Mouse (Mus musculus): Measurements from ENCODE around the gene Ptpre.
"Not testable (repeated sequence)": the region's sequence is repeated elsewhere in the genome, so short reads cannot be mapped to it uniquely, and the experiment has no call there.

Gene Ptpre

DNA sequence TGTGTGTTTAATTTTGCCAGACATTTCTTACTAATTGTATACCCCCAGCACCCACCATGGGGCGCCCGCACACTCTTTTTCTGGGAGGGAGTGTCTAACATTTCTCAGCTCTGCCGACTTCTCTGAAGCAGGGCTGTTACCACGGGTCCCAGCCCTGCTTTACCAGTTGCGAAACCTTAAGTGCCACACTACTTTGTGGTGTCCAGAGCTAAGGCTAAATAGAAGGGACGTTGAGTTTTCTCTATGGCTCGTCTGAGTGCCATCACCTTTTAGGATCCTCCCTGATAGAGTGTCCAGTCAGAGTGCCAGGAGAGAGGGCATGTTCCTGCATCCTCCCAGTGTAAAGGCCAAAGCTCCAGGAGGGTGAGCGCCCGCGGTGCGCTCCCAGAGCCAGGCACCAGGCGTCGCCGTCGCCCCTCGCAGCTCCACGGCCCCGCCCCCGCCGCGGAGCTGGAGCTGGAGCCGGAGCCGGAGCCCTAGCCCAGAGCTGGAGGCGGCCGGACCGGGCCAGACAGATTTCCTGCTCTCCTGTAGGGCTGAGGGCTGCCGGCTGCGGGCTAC is at the start of gene Ptpre:
Gene Ptpre, plus strand, starts transcription at position 141 of the 561 bp plus-strand sequence.
- DNase-seq (ENCODE audit: low spot score) = peak; percentile 94

GRCm38 (mm10) chr7:135488214-135488810 is 49.0 kb upstream of the Ptpre start:
- DNase-seq (ENCODE audit: low spot score) = peak; percentile 59

DNA sequence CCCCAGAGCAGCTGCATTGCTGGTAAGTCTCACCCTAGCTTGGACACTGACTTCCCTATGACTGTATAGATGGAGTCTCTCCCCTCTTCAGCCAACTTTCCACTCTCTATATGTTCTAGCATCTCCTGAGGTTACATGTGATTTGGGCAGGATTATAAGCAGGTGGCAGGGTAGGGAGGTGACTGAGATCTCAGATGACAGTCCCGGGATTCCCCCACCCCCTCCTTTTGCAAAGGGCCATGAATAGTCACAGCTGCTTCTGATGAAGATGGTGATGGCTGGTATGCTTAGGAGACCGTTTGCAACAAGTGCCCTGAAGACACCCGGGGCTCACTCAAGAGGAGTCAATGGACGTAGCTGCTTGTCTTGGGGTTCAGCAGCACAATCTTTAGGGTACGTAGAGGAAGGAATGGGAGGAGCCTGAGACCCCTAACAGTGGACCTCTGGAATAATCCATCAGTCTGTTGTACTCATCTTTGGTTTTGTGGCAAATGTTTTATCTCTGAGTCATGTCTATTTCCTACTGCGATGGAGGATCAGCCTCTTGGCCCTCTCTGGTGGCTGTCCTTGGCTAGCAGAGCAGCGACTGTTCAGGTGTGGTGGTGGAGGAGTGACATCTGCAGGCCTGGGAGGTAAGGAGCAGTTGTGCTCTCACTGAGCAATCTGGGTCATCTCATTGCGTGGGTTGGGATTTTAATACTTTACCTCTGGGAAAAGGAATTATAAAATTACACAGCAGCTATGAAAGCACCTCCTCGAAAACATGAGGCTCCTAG is 47.4 kb upstream of the Ptpre start:
- DNase-seq (ENCODE audit: low spot score) = no peak

GRCm38 (mm10) chr7:135490500-135490886 is 46.8 kb upstream of the Ptpre start:
- DNase-seq (ENCODE audit: low spot score) = no peak

- peak; percentile 41 for DNase-seq (ENCODE audit: low spot score)
Observed at GRCm38 (mm10) chr7:135495303-135495702, 42.0 kb upstream of the Ptpre start.

DNA sequence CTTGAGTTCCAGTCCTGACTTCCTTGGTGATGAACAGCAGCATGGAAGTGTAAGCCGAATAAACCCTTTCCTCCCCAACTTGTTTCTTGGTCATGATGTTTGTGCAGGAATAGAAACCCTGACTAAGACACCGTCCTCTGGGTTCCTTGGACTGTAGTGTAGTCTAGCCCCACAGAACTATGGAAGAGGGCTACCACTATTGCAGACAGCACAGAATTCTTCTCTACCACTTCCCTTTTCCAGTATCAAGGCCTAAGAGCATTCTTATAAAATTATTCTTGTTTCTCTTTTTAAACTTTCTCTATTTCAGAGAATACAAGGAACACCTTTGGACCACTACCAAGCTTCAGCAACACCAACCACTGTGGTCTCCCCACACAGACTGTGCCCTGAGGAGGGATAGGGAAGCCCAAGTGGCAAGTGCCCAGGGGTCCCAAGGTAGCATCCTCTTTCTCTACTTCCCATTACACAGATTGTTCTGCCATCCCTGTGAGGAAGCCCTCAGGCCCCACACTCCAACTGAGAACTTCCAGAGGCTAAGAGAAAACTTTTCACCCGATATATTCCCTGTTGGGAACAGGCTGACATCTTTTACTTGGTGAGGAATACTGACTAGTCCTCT is 38.6 kb upstream of the Ptpre start:
- peak; percentile 23 for DNase-seq (ENCODE audit: low spot score)

DNA sequence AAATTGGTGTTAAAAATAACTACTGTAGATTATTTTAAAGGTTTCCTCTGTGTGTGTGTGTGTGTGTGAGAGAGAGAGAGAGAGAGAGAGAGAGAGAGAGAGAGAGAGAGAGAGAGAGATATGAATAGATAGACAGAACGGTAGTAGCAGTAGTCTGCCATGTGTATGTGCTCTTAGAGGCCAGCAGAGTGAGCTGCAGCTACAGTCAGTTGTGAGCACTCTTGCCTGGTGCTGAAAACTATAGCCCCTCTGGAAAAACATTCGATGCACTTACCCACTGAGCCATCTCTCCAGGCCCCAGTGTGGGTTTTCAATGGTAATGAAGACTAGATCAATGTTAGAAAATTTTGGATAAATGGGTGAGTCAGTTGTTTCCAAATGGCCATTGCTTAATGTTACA is 37.9 kb upstream of the Ptpre start:
- peak; percentile 23 for DNase-seq (ENCODE audit: low spot score)

- not testable (repeated sequence) for DNase-seq (ENCODE audit: low spot score)
Observed at GRCm38 (mm10) chr7:135506506-135506905, 30.8 kb upstream of the Ptpre start.

DNA sequence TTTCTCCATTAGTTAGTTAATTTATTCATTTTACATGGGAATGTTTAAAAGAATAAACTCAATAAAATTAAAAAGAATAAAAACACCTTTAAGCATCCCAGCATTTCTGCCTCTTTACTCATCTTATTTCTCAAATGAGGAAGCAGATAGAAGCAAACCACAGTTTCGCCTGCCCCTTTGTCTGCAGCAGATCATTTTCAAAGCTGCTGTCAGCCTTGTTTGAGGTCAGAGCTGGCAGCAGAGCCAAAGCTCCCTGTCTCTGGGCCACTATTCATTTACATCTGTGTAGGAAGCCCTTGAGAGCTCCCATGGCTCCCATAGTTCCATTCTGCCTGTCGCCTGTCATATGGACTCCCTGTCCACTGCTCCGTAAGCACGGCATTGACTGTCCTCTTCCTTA is 28.7 kb upstream of the Ptpre start:
- DNase-seq (ENCODE audit: low spot score) = no peak

DNA sequence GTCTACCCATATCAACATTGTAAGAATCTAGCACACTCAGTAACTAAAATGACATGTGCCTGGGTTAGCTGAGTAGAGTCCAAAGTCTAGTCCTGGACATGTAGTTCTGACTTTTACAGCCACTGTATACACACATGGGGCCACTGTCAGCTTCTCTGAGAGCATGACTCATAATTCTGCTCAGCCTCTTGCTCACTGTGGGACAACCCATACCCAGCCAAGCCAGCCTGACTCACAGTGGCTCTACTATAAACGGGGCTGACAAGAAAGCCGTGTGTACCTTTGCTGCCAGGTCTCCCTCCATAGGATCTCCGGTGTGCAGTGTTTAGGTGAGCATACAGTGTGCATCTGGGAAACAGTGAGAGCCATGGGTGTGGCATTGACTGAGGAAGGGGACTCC is 28.0 kb upstream of the Ptpre start:
- no peak for DNase-seq (ENCODE audit: low spot score)

DNA sequence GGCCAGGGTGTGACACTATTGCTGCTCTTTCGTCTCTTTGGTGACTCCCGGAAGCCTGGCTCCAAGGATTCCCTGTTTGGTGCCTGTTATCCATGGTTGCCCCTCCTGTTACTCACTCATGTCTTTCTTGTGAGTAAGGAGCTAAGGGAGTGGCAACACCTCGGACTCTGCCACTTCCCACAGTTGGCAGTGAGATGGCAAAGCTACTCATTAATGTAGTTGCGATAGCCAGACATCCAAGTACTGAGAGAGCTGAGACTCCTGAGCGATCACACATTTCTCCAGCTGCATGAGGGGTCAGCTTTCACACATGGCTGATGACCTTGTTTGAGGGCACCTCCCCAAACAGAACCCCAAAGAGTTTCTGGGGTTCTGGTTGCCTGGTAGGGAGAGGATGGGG is 26.9 kb upstream of the Ptpre start:
- DNase-seq (ENCODE audit: low spot score) = no peak

- DNase-seq (ENCODE audit: low spot score) = no peak
Observed at GRCm38 (mm10) chr7:135511723-135512122, 25.6 kb upstream of the Ptpre start.

DNA sequence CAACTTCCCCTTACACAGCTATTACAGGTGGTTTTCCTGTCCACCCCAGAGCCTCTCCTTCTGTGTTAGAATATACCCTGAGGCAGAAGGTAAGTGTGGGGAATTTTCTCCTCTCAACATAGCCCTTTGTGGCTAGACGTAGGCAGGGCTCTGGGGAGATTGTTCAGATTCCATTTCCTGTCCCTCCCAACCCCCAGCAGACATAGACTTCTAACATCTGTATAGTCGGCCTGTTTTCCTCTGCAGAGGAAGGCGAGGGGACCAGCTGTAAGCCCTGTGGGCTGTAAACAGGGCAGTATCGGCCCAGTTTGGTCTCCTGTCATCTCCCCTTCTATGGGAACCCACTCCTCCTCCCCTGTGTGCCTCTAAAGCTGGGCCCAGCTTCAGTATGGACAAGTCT is 20.1 kb upstream of the Ptpre start:
- DNase-seq (ENCODE audit: low spot score) = no peak

- DNase-seq (ENCODE audit: low spot score) = no peak
Observed at GRCm38 (mm10) chr7:135520241-135520640, 17.0 kb upstream of the Ptpre start.

DNA sequence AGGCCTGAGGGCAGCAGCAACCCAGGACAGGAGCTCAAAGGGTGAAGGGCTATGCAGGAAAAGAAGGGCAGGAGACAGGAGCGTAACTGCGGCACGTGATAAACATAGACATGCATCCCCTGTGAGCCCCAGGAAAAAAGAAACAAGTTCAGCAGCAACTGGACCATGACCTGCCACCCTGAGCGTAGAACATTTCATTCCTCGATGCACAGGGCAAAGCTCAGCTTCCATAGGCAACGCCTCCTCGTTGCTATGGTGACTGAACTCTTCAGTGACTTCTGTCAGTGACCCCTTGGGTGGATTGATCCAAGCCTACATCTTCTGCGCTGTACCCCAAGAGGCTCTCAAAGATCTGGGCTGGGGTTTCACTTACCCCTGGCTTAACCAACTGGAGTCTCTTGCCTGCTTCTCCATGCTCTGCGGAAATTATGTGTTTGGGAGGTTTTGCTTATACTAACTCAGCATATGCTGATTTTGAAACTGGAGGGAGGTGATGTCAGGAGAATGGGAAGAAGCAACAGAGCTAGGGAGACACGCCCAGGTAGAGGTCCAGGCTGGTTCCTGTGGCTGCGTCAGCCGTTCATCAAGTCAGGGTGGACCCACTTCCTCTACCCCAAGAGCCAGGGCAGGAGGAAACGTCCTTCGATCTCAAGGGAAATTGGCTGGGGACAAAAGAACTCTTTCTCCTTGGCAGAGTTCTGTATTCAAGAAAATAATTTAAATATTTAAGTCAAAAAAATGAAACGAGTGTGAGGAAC is 15.3 kb upstream of the Ptpre start:
- DNase-seq (ENCODE audit: low spot score) = no peak

DNA sequence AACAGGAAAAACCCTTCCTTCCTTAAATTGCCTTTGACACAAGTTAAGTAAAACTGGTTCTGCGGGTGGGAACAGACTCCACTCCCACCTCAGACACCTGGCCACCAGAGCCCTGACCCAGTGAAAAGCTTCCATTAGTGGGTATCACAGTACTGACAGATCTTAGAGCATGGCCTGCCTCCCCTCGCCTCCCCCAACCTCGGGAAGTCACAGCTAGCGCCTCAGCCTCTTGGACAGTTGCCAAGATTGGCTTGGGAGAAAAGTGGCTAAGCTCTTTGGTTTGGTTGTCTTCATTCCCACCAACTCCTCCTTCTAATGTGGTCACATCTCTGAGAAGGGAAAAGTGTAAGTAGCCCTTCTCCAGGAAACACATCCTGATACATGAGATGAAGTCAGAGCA is 13.3 kb upstream of the Ptpre start:
- DNase-seq (ENCODE audit: low spot score) = no peak

GRCm38 (mm10) chr7:135524424-135524967 is 12.8 kb upstream of the Ptpre start:
- DNase-seq (ENCODE audit: low spot score) = no peak

DNA sequence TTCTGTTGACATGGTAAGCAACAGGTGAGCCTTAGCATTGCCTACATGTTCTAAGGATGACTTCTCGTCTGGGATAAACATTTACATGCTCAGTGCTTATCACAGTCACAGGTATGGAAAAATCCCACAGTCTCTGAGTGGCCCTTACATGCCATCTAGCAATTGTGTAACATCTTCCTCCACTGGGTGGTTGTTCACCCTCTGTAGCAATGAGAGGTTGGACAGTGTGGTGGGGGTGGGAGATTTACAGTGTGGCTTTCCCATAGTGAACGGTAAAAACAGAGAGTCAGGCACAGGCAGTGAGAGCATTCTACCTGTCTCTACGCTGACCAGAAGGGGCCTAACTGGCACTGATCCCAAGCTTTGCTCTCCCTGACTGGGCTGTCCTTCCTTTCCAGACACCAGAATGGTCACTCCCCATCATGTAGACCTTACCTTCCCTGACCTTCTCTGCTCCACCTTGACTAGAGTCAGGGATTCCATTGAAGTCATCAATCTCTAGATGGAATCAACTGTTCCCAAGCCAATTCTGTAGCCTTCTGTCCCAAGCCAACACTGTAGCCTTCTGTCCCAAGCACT is 10.6 kb upstream of the Ptpre start:
- DNase-seq (ENCODE audit: low spot score) = no peak

DNA sequence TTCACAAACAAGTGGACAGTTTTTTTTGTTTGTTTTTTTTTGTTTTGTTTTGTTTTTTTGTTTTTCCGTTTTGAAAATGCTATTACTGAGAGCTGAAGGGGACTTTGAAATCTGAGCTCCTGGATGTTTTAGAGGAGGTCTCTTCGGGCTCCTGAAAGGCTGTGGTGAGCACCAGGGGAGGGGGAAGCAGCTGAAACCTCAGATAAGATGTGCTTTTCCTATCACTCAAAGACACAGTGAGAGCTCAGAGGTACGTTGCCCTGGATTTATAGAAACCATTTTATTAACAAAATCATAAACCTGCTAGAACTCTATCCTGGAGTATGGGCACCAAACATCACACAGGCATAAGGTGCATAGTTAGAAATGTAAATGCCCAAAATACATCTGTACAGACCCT is 10.1 kb upstream of the Ptpre start:
- DNase-seq (ENCODE audit: low spot score) = no peak

DNA sequence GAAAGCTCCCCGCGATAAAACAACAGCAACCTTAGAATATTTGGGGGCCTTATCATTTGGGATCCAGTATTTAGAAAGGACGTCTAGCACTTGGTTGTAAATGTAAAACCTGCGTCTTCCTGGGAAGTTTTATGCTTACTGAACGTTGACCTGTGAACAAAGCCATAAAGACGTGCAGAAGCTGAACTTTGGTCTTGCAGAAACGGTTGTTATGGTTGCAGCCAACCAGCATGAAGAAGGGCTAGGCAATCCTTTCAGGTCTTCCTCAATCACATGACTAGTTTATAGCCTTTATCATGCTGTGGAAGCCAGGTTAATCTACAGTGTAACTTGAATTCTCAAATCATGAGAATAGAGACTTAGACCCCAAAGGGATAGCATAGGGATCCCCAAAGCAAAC is 8.8 kb upstream of the Ptpre start, which contains the start of gene Clrn3:
Gene Clrn3, minus strand, starts transcription at position 140 of the 400 bp plus-strand sequence.
- DNase-seq (ENCODE audit: low spot score) = no peak

DNA sequence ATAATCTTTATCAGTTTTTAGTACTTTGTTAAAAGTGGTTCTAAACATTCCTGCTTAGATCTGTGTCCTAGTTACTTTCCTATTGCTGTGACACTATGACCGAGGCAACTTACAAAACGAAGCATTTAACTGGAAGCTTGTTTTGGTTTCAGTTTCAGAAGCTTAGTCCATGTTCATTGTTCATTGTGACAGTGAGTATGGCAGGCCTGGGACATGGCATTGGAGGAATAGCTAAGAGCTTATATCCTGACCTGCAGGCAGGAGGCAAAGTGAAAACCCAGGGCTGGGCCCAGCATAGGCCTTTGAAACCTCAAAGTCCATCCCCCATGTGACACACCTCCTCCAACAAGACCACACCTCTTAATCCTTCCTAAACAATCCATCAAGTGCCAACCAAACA is 8.2 kb upstream of the Ptpre start:
- DNase-seq (ENCODE audit: low spot score) = no peak
